Mouse (Mus musculus): ENCODE measurements around the gene Dis3l2. TPM values are rescaled to one million over a fixed set of nuclear protein-coding genes. Genes with fewer than 3 reads are reported as not detected.

Gene Dis3l2
- polyA plus RNA-seq (2014; fragmentation: Nextera tagmentation; extraction: Ambion mirVana) = 32.4 and 37.7 TPM in 2 replicates

GRCm38 (mm10) chr1:86703300-86703964 lies at the start of gene Dis3l2:
Gene Dis3l2 (plus strand): TSS chr1:86703808.
- ATAC-seq (ENCODE audit: insufficient read depth, low FRiP score, low TSS enrichment) = peak; percentile 96
- peak within 1 kb of the TSS; percentile 94 for H3K9ac ChIP-seq (ENCODE audit: low read length)
- no peaks in the 10 kb centered on the region for H3K27me3 ChIP-seq (ENCODE audit: control insufficient read depth, insufficient read depth, low read length)
- H3K9me3 ChIP-seq (ENCODE audit: control insufficient read depth, low read length) = no peaks in the 10 kb centered on the region
- peak within 1 kb of the TSS; percentile 89 for H3K4me3 ChIP-seq (ENCODE audit: low read depth, low read length)
- WGBS = 2% methylated on average over 54 of the region's 54 CpGs
- H3K36me3 ChIP-seq (ENCODE audit: control insufficient read depth, insufficient read depth, low read length) = no peaks in the 10 kb centered on the region
- DNase-seq (ENCODE audit: low spot score) = peak; percentile 92
- peaks cover 13% of the 10 kb centered on the region; the same call in 1 of the 2 replicates for H3K4me1 ChIP-seq (ENCODE audit: control insufficient read depth, insufficient read depth, low read length)
- peak within 1 kb of the TSS; percentile 70 for H3K4me2 ChIP-seq (ENCODE audit: low read depth)
- H3K27ac ChIP-seq (ENCODE audit: low read depth, low read length) = peak within 1 kb of the TSS; percentile 92

DNA sequence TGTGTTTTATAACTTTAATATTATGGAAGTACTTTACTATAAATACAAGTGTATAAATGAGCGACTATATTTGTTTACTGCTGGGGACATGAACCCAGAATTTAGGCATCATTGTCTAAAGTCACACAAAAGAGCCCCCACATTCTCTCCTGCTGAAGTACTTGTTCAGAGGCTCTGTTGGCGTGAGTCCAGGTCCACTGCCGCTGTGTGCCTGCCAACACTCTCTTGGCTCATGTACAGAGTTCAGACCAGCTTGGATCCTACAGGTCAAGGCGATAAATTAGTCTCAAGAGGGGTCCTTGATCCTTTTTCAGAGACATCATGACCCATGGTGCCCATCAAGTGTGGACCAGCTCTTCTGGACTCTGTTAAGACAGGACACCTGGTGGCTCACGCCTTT lies 46.5 kb upstream of the Dis3l2 start:
- Histone ChIP-seq H3K27me3 (ENCODE audit: control insufficient read depth, insufficient read depth, low read length) (no peaks in the 10 kb centered on the region), H3K4me1 (ENCODE audit: control insufficient read depth, insufficient read depth, low read length) (0 out of 2 replicates have a peak, but pooled peaks cover 2% of the 10 kb centered on the region), H3K4me3 (ENCODE audit: low read depth, low read length) (no peak overlapping the region), H3K9me3 (ENCODE audit: control insufficient read depth, low read length) (no peaks in the 10 kb centered on the region), H3K27ac (ENCODE audit: low read depth, low read length) (no peak overlapping the region), H3K36me3 (ENCODE audit: control insufficient read depth, insufficient read depth, low read length) (no peaks in the 10 kb centered on the region), H3K4me2 (ENCODE audit: low read depth) (no peak overlapping the region), H3K9ac (ENCODE audit: low read length) (no peak overlapping the region)
- DNase-seq (ENCODE audit: low spot score) = no peak
- no peak for ATAC-seq (ENCODE audit: insufficient read depth, low FRiP score, low TSS enrichment)
- WGBS = 91% methylated on average over 5 of the region's 5 CpGs

DNA sequence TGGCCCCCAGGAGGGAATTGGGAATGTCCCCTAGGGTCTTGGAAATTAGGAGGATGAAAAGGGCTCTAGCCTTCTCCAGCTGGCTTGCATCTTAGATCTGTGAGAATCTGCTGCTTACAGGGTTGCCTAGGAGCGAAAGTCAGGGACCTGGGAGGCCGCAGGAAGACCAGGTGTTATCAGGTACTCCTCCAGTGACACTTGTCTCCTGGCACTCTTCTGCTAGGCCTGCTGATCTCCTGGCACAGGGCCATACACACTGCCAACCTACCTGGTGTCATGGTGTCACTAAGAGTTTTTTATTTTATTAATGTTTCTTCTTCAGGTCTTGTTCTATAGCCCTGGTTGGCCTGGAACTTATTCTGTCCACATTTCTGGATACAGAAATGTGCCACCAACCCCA lies 38.5 kb upstream of the Dis3l2 start:
- Histone ChIP-seq H3K4me3 (ENCODE audit: low read depth, low read length) (no peak overlapping the region), H3K27me3 (ENCODE audit: control insufficient read depth, insufficient read depth, low read length) (peaks cover 7% of the 10 kb centered on the region), H3K9me3 (ENCODE audit: control insufficient read depth, low read length) (no peaks in the 10 kb centered on the region), H3K4me2 (ENCODE audit: low read depth) (no peak overlapping the region), H3K4me1 (ENCODE audit: control insufficient read depth, insufficient read depth, low read length) (peaks cover 2% of the 10 kb centered on the region; the same call in 1 of the 2 replicates), H3K36me3 (ENCODE audit: control insufficient read depth, insufficient read depth, low read length) (no peaks in the 10 kb centered on the region), H3K27ac (ENCODE audit: low read depth, low read length) (no peak overlapping the region), H3K9ac (ENCODE audit: low read length) (no peak overlapping the region)
- no peak for DNase-seq (ENCODE audit: low spot score)
- WGBS = 87% methylated on average over 2 of the region's 2 CpGs
- ATAC-seq (ENCODE audit: insufficient read depth, low FRiP score, low TSS enrichment) = no peak

DNA sequence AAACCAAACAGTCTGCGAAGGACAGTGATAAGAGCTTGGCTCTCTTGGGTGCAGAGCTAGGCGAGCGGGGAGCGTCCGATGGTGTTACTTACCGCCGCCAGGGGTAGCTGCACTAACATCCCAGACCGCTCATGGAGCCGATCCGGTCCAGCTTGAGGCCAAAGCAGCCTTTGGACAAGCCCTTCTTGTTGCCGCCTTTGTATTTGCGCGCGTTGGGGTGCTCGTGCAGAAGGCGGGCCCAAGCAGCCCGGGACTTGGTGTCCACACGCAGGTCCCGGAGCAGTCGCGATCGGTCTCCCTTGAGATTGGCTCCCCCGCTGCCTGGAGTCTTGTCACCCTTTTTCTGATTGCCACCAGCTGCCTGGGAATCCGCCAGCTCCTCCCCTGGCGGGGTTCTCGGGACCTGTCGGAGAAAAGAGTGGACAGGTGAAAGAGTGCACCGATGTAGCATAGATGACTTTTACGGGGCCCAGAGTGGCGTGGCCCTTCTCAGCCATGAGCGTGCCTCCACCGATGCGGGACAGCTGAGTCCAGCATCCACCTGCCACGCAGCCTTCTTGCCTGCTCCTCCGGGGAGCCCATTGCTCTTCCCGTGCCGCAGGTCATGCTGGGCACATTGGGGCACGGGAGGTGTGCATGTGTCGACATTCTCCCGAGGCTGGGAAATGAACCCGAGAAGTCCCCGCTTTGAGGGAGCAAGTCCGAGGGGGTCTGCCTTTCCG lies 33.9 kb upstream of the Dis3l2 start:
- peak overlapping the region; percentile 67 for H3K9ac ChIP-seq (ENCODE audit: low read length)
- DNase-seq (ENCODE audit: low spot score) (peak; percentile 80), ATAC-seq (ENCODE audit: insufficient read depth, low FRiP score, low TSS enrichment) (peak; percentile 65)
- H3K36me3 ChIP-seq (ENCODE audit: control insufficient read depth, insufficient read depth, low read length) = no peaks in the 10 kb centered on the region
- H3K27ac ChIP-seq (ENCODE audit: low read depth, low read length) = no peak overlapping the region
- peaks cover 2% of the 10 kb centered on the region; the same call in 1 of the 2 replicates for H3K4me1 ChIP-seq (ENCODE audit: control insufficient read depth, insufficient read depth, low read length)
- H3K27me3 ChIP-seq (ENCODE audit: control insufficient read depth, insufficient read depth, low read length) = peaks cover 11% of the 10 kb centered on the region
- 1% methylated on average over 44 of the region's 44 CpGs for whole genome bisulfite sequencing
- H3K9me3 ChIP-seq (ENCODE audit: control insufficient read depth, low read length) = no peaks in the 10 kb centered on the region
- H3K4me3 ChIP-seq (ENCODE audit: low read depth, low read length) = peak overlapping the region; percentile 55
- peak overlapping the region; percentile 96 for H3K4me2 ChIP-seq (ENCODE audit: low read depth)

DNA sequence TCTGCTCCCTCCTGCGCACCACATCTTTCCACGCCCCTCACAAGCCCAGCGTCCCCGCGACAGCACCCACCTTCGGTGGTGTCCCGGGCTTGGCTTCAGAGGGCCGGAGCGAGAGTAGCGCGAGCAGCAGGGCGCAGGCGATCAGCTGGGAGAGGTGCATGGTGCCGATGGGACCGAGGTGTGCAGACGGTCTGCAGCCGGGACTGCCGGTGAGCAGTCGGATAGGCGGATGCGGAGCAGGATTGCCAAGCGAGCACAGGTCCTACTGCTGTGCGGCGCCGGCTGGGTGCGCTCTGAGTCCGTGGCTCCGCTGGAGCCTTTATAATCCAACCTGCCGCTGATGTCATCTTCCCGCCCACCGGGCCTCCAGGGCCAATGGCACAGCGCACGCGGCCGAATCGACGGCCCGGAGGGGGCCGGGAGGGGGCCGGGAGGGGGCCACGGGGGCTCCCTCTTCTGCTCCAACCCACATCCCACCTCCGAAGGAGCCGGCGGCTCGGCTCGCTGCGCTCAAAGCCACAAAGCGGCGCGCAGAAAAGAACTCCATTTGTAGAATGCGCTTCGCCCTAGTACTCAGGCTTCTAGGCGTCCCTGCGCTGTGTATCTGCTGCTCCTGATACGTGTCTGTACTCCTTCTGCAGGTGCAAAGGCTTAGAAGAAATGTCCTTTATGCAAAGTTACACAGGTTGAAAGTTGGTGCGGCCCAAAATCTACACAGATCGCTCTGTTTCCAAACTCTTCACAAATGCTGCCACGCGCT lies 33.1 kb upstream of the Dis3l2 start, which contains the start of gene Nppc:
Nppc (minus strand) TSS at position 293 of the 760 bp plus-strand sequence.
- 4% methylated on average over 59 of the region's 59 CpGs for WGBS
- H3K36me3 ChIP-seq (ENCODE audit: control insufficient read depth, insufficient read depth, low read length) = no peaks in the 10 kb centered on the region
- H3K27me3 ChIP-seq (ENCODE audit: control insufficient read depth, insufficient read depth, low read length) = peaks cover 11% of the 10 kb centered on the region

GRCm38 (mm10) chr1:86674385-86674784 lies 29.2 kb upstream of the Dis3l2 start:
- H3K9ac ChIP-seq (ENCODE audit: low read length) = no peak overlapping the region
- no peak for ATAC-seq (ENCODE audit: insufficient read depth, low FRiP score, low TSS enrichment)
- no peak overlapping the region for H3K27ac ChIP-seq (ENCODE audit: low read depth, low read length)
- no peak overlapping the region for H3K4me2 ChIP-seq (ENCODE audit: low read depth)
- no peak for DNase-seq (ENCODE audit: low spot score)
- no peaks in the 10 kb centered on the region for H3K9me3 ChIP-seq (ENCODE audit: control insufficient read depth, low read length)
- H3K4me1 ChIP-seq (ENCODE audit: control insufficient read depth, insufficient read depth, low read length) = peaks cover 2% of the 10 kb centered on the region; the same call in 1 of the 2 replicates
- H3K27me3 ChIP-seq (ENCODE audit: control insufficient read depth, insufficient read depth, low read length) = peaks cover 9% of the 10 kb centered on the region
- WGBS = 67% methylated on average over 9 of the region's 9 CpGs
- H3K4me3 ChIP-seq (ENCODE audit: low read depth, low read length) = no peak overlapping the region
- H3K36me3 ChIP-seq (ENCODE audit: control insufficient read depth, insufficient read depth, low read length) = no peaks in the 10 kb centered on the region

More for the DNA sequence above, 33.1 kb upstream of the Dis3l2 start, which contains the start of gene Nppc:
- Histone ChIP-seq H3K27ac (ENCODE audit: low read depth, low read length) (no peak within 1 kb of the TSS), H3K4me3 (ENCODE audit: low read depth, low read length) (peak within 1 kb of the TSS; percentile 55), H3K4me2 (ENCODE audit: low read depth) (peak within 1 kb of the TSS; percentile 96), H3K9me3 (ENCODE audit: control insufficient read depth, low read length) (no peaks in the 10 kb centered on the region), H3K4me1 (ENCODE audit: control insufficient read depth, insufficient read depth, low read length) (peaks cover 2% of the 10 kb centered on the region; the same call in 1 of the 2 replicates), H3K9ac (ENCODE audit: low read length) (peak within 1 kb of the TSS; percentile 67)
- ATAC-seq (ENCODE audit: insufficient read depth, low FRiP score, low TSS enrichment) (peak; percentile 88), DNase-seq (ENCODE audit: low spot score) (peak; percentile 85)

DNA sequence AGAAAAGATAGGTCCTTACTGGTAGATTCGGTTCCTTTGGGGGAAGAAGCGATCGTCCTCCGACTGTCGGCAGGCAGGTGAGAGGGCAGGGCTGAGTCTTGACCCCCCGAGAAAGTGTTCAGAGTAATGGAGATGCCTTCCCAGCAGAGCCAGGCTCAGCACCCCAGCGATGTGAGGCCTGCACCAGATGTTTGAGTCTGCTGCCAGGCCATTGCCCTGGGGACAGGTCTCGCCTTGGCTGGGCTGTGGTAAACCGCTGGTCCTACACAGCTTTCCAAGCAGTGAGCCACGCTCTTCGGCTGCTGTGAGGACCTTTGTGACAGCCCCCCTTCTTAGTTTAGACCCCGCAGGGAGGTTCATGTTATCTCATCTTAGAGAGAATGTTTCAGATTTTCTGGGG lies 28.5 kb upstream of the Dis3l2 start:
- Histone ChIP-seq H3K4me3 (ENCODE audit: low read depth, low read length) (no peak overlapping the region), H3K27me3 (ENCODE audit: control insufficient read depth, insufficient read depth, low read length) (peaks cover 5% of the 10 kb centered on the region; the same call in 1 of the 2 replicates), H3K27ac (ENCODE audit: low read depth, low read length) (no peak overlapping the region), H3K4me2 (ENCODE audit: low read depth) (no peak overlapping the region), H3K9me3 (ENCODE audit: control insufficient read depth, low read length) (no peaks in the 10 kb centered on the region), H3K4me1 (ENCODE audit: control insufficient read depth, insufficient read depth, low read length) (no peaks in the 10 kb centered on the region), H3K36me3 (ENCODE audit: control insufficient read depth, insufficient read depth, low read length) (no peaks in the 10 kb centered on the region), H3K9ac (ENCODE audit: low read length) (no peak overlapping the region)
- no peak for ATAC-seq (ENCODE audit: insufficient read depth, low FRiP score, low TSS enrichment)
- no peak for DNase-seq (ENCODE audit: low spot score)
- 88% methylated on average over 12 of the region's 12 CpGs for WGBS

- ATAC-seq (ENCODE audit: insufficient read depth, low FRiP score, low TSS enrichment) = no peak
- Histone ChIP-seq H3K36me3 (ENCODE audit: control insufficient read depth, insufficient read depth, low read length) (no peaks in the 10 kb centered on the region), H3K9me3 (ENCODE audit: control insufficient read depth, low read length) (no peaks in the 10 kb centered on the region), H3K4me3 (ENCODE audit: low read depth, low read length) (no peak overlapping the region), H3K27me3 (ENCODE audit: control insufficient read depth, insufficient read depth, low read length) (no peaks in the 10 kb centered on the region), H3K9ac (ENCODE audit: low read length) (no peak overlapping the region), H3K27ac (ENCODE audit: low read depth, low read length) (no peak overlapping the region), H3K4me2 (ENCODE audit: low read depth) (no peak overlapping the region), H3K4me1 (ENCODE audit: control insufficient read depth, insufficient read depth, low read length) (no peaks in the 10 kb centered on the region)
- DNase-seq (ENCODE audit: low spot score) = no peak
- WGBS = 90% methylated on average over 3 of the region's 3 CpGs
Measured at GRCm38 (mm10) chr1:86677624-86678023, 26.0 kb upstream of the Dis3l2 start.
